Mouse (Mus musculus) cerebellum, adult 2 months (tissue): ENCODE data around the gene Aox3.

ENCODE experiments used
- CTCF ChIP-seq: fragments of 200-500 bp; IDR thresholded peaks from 2 replicates; pipeline ENCODE4 v1.5.1; 2011; ENCODE audit warnings: low read depth, mild to moderate bottlenecking, control low read depth, low read length, moderate library complexity, borderline replicate concordance; ENCODE audit not compliant: insufficient read depth
- POLR2A ChIP-seq: fragments of 200-500 bp; IDR thresholded peaks from 2 replicates; pipeline ENCODE4 v1.6.1; 2011; ENCODE audit warnings: low read length, control low read depth, borderline replicate concordance; ENCODE audit not compliant: insufficient read depth

DNA sequence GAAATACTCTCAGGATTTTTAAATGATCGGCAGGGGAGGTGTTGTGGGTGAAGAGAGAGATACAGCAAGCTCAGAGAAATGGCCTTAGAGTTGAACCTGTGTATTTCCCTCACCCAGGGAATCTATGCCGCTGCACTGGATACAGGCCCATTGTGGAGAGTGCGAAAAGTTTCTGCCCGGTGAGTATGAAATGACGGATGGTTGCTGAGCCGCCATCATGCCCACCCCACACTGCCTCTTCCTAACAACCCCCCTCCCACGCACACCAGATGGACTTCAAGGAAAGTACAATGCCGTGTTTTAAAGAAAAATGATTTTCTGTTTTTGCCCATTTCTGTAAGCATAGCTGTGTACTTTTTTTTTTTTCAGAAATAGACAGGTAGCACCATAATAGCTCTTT, 12.0 kb downstream of the Aox3 start:
- no peak for TF ChIP-seq CTCF
- no peak for TF ChIP-seq POLR2A
